Mouse (Mus musculus): ENCODE measurements around the gene Prepl. TPM values are rescaled to one million over a fixed set of nuclear protein-coding genes. Genes with fewer than 3 reads are reported as not detected.

Prepl gene
- total RNA-seq, 4 experiments from 2014 or later: 366 to 422 (median 399) TPM

- DNase-seq (ENCODE audit: low spot score in 2 of 2): no peak
These were observed 18.8 kb downstream of the Prepl start for GRCm38 (mm10) chr17:85071088-85071775.

- DNase-seq (ENCODE audit: low spot score in 2 of 2): no peak
These were observed 19.4 kb downstream of the Prepl start for GRCm38 (mm10) chr17:85070658-85071057.

GRCm38 (mm10) chr17:85067331-85067730 lies 22.7 kb downstream of the Prepl start:
- peak in 1 of 2 experiments; percentile 31 for DNase-seq (ENCODE audit: low spot score in 2 of 2)

- DNase-seq (ENCODE audit: low spot score in 2 of 2): no peak
These were observed 26.5 kb downstream of the Prepl start for GRCm38 (mm10) chr17:85063560-85063959.

- DNase-seq (ENCODE audit: low spot score in 2 of 2): no peak
These were observed 30.9 kb downstream of the Prepl start for GRCm38 (mm10) chr17:85059136-85059535.

GRCm38 (mm10) chr17:85058276-85058675 lies 31.8 kb downstream of the Prepl start:
- DNase-seq (ENCODE audit: low spot score in 2 of 2): no peak

GRCm38 (mm10) chr17:85048379-85048778 lies 41.7 kb downstream of the Prepl start:
- DNase-seq (ENCODE audit: low spot score in 2 of 2): no peak

- no peak for DNase-seq (ENCODE audit: low spot score in 2 of 2)
These were observed 44.9 kb downstream of the Prepl start for GRCm38 (mm10) chr17:85045160-85045559.

- no peak for DNase-seq (ENCODE audit: low spot score in 2 of 2)
These were observed 45.6 kb downstream of the Prepl start for GRCm38 (mm10) chr17:85044466-85044865.

GRCm38 (mm10) chr17:85043404-85043816 lies 46.6 kb downstream of the Prepl start:
- DNase-seq (ENCODE audit: low spot score in 2 of 2): no peak

GRCm38 (mm10) chr17:85042419-85042818 lies 47.6 kb downstream of the Prepl start:
- DNase-seq (ENCODE audit: low spot score in 2 of 2): no peak

GRCm38 (mm10) chr17:85040913-85041312 lies 49.1 kb downstream of the Prepl start:
- no peak for DNase-seq (ENCODE audit: low spot score in 2 of 2)

- no peak for DNase-seq (ENCODE audit: low spot score in 2 of 2)
These were observed 51.3 kb downstream of the Prepl start for GRCm38 (mm10) chr17:85038761-85039160.

- DNase-seq (ENCODE audit: low spot score in 2 of 2): no peak
These were observed 51.7 kb downstream of the Prepl start for GRCm38 (mm10) chr17:85038311-85038710.

GRCm38 (mm10) chr17:85037855-85038254 lies 52.2 kb downstream of the Prepl start:
- no peak for DNase-seq (ENCODE audit: low spot score in 2 of 2)

GRCm38 (mm10) chr17:85034068-85034467 lies 56.0 kb downstream of the Prepl start:
- DNase-seq (ENCODE audit: low spot score in 2 of 2): peak in 1 of 2 experiments; percentile 24

- DNase-seq (ENCODE audit: low spot score in 2 of 2): no peak
These were observed 57.0 kb downstream of the Prepl start for GRCm38 (mm10) chr17:85033087-85033486.

GRCm38 (mm10) chr17:85030651-85031050 lies 59.4 kb downstream of the Prepl start:
- no peak for DNase-seq (ENCODE audit: low spot score in 2 of 2)

GRCm38 (mm10) chr17:85028797-85029196 lies 61.2 kb downstream of the Prepl start:
- DNase-seq (ENCODE audit: low spot score in 2 of 2): no peak

GRCm38 (mm10) chr17:85028093-85028739 lies 61.8 kb downstream of the Prepl start, which contains the start of gene Slc3a1:
Gene Slc3a1, plus strand, starts transcription at chr17:85028376.
- DNase-seq (ENCODE audit: low spot score in 2 of 2): no peak

- no peak for DNase-seq (ENCODE audit: low spot score in 2 of 2)
These were observed 62.8 kb downstream of the Prepl start for GRCm38 (mm10) chr17:85027247-85027646.

GRCm38 (mm10) chr17:85026436-85026835 lies 63.6 kb downstream of the Prepl start:
- no peak for DNase-seq (ENCODE audit: low spot score in 2 of 2)

GRCm38 (mm10) chr17:85025151-85025550 lies 64.9 kb downstream of the Prepl start:
- DNase-seq (ENCODE audit: low spot score in 2 of 2): no peak

All from layer of hippocampus, adult 8-10 months (tissue).